Mouse (Mus musculus): Measurements from ENCODE around the gene Tmem94.

DNA sequence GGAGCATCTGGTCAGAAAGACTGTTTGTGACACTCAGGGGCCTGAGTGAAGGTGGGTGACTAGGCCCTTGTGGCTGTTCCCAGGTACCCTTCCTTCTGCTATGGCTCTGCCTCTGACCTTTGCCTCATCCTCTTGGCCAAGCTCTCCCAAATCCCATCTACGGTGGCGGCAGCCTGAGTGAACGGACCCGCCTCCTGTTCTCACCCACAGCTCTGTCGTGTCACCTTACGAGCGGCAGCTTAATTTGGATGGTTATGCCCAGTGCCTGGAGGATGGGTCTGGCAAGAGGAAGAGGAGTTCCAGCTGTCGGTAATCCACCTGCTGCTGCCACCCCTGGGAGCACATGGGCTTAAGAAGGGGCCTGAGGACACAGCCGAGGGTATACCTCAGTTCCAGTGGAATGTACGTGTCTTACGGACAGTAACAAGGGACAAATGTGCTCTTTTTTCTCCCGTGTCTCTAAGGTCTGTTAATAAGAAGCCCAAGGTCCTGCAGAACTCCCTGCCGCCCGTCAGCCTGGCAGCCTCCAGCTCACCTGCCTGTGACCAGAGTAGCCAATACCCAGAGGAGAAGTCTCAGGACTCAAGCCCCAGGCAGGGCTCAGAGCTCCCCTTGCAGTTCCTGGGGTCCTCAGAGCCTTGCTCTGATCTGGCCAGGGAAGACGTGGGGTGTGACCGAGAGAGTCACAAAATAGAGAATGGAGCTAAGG lies 54.8 kb downstream of the Tmem94 start:
- no peak for TF ChIP-seq CTCF (IDR thresholded peaks at IDR 0.05; ENCODE audit: extremely low read depth, insufficient read depth, insufficient read length, insufficient replicate concordance)
- TF ChIP-seq POLR2A (IDR thresholded peaks at IDR 0.05; ENCODE audit: low read depth, low read length): no peak
